Mouse (Mus musculus) left cerebral cortex, postnatal 36 days (tissue): ENCODE measurements around the gene Mpnd. TPM values are rescaled to one million over a fixed set of nuclear protein-coding genes. Genes with fewer than 3 reads are reported as not detected.

Source experiments
- DNase-seq, 2 experiments: peaks; one replicate each; pipeline ENCODE4 v3.0.0; 2021 to 2022; ENCODE audit warnings: low spot score in 2 of 2, mixed read lengths in 1 of 2
- intact Hi-C: fragments of 180-260 bp; cut with DNase I; formaldehyde crosslinking; loops from one replicate; pipeline ENCODE4 v1.15.1; 2025
- total RNA-seq, 2 experiments: library from RNA; stranded (reverse); gene quantifications; 2 replicates each; pipeline ENCODE4 v1.2.3; 2021

Gene Mpnd
- total RNA-seq, 2 experiments from 2014 or later = 92.7 to 105 TPM

- intact Hi-C loops = loop anchor here (5.0 kb wide), 1 partner anchor 36 kb away; no protein-coding TSS in a partner anchor
- peak; percentile 74 for DNase-seq
Measured at GRCm38 (mm10) chr17:55976255-55976862, 29.2 kb upstream of the Mpnd start.

DNA sequence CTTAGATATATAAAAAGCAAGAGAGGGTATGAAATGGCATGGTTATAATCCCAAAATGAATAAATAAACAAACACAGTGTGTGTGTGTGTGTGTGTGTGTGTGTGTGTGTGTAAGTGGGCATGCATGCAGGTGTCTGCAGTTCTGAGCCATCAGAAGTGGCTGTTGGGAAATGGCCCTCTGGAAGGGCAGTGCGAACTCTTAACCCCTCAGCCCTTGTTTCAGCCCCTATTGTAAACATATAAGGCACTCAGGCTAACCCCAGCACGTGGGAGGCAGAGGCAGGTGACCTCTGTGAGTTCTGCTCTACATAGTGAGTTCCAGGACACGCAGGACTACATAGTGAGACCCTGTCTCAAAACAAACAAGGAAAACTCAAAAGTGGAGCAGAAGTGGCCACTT lies 28.2 kb upstream of the Mpnd start:
- intact Hi-C loops = loop anchor here (5.0 kb wide), 1 partner anchor 35 kb away; no protein-coding TSS in a partner anchor
- DNase-seq = no peak

DNA sequence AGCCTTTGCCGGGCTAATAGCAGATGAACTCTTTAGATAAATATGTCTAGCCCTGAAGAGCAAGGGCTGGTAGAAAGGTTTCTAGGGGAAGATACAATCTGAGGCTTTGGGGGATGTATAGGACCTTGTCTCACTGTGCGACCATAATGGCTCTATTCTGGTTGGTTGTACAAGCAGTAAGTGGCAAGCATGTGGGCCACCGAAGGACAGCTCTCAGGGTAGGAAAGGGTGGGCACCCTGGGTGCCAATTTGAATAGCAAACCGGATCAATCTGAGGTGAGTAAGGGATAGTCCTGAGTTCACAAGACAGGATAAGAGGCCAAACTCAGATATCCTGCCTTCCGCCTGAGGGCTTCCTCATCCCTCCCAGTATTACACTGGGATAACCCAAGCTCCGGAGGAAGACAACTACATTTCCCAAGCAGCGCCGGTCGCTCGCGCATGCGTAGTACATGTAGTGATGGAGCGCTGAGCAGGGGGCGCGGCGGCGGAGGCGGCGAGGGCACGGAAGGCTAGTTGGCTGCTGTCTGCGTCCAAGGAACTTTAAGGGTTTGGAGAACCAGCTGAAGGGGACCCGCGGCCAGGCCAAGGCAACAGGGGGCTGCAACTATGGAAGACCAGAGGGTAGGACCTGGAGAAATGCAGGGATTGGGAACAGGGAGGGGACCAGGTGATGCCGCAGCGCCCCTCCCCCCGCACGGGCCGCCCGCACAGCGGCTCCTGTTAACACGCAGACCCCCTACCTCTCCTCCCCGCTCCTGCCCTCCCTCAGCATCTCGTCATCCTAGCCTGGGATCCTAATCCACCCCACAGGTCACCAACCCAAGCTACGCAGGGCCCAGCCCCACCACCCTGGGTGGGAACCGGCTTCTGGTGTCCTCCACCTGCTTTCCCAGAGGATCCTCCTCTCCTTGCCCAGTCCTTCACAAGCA lies 19.2 kb upstream of the Mpnd start, which contains the start of gene Fsd1:
Fsd1 (plus strand) TSS at position 480 of the 932 bp plus-strand sequence.
- intact Hi-C loops = no loop called here
- DNase-seq = peak; percentile 83 to 86

DNA sequence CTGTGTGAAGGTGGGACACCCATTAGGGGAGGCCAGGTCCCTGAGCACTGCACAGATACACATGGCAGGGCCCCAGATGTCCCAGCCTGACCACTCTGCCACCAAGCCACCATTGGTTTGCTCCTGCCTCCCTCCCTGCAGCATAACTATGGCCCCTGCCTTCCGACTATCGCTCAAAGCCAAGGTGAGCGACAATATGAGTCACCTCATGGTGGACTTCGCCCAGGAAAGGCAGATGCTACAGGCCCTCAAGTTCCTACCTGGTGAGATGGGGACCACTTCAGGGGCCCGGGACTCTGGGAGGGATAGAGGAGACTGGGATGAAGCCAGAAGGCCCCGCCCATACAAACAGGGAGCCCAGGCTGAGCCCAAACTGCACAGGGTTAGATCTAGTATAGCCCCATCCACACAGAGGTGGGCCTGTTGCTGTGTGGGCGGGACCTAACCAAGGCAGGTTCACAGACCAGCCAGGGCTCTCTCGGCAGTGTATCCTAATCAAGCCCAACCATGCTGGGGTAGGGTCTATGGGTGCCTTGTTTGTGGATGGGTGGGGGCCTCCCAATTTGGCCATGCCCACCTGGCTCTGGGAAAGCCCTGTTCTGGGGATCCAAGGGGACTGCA lies 15.1 kb upstream of the Mpnd start:
- intact Hi-C loops = no loop called here
- no peak for DNase-seq

DNA sequence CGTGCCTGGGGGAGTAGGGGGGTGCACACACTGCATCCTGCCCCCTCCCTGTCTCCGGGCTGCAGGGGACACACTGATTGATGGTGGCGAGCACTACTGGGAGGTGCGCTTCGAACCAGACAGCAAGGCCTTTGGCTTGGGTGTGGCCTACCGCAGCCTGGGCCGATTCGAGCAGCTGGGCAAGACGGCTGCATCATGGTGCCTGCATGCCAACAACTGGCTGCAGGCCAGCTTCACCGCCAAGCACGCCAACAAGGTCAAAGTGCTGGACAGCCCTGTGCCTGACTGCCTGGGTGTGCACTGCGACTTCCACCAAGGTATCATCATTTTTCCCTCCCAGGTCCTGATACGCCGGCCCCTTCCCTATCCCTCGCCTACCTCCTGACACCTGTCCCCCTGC lies 9.5 kb upstream of the Mpnd start:
- no peak for DNase-seq

DNA sequence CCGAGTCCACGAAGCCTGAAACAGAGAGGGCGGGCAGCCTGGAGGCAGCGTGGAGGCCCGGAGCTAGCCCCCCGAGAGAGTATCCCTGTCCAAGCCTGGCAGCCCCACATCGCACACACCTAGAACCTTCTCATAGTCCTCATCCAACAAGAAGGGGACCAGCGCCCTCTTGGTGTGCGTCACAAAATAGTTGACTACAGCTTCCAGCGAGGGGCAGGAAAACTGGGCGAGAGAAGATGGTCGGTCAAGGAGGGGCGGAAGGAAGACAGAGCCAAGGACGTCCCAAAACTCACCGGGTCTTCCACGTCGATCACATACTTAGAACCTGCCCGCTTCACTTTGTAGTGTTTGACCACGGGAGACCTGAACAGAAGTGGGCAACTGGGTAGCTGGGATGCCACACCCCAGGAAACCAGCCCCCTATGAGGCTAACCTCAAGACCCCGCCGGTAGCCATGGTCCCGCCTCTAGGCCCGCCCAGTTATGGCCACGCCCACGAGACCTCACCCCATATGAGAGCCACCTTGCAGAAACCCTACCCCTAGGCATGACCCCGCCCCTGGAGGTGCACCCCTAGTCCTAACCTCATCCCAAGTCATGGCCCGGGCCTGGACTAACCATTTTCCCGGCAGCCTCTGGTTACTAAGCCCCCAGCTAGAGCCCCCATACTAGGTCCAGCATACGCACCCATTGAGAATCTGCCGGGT lies 5.6 kb upstream of the Mpnd start:
- intact Hi-C loops = no loop called here
- DNase-seq = no peak

More for the DNA sequence above, 9.5 kb upstream of the Mpnd start:
- intact Hi-C loops = no loop called here

DNA sequence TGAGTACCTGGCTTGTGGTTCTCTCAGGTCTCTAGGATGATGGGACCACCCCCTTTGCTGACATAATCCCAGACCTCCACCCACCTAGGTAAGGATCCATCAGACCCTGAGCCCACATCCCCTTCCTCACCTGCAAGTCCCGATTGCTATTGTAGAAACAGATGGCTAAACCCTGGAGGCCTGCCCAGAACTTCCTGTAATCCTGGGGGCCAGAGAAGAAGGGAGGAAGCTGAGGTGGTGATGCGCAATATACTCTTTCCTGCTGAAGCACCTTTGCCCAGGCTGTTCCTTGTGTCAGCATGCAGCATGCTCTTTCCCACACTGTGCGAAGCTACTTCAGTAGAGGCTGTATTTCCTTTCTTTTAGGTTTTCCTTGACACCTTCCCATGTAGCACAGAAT lies 2.5 kb upstream of the Mpnd start:
- intact Hi-C loops = no loop called here
- no peak for DNase-seq

DNA sequence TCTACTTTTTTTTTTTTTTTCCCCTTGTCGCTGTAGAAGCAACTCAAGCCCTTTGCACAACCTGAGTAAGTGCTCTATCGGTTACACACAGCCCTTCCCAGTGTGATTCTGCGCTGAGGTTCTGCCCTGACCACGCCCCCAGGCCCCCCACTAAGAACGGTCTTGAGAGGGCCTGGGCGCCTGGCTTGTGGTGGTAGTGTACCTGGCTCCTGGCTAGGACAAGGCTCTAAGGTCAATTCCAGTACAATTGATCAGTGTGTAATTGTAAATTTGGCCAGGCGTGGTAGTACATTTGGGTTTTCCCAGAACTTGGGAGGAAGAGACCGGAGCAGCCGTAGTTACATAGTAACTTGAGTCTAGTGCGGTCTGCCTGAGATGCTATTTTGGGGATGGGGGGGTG lies 1.4 kb downstream of the Mpnd start:
- DNase-seq = no peak
- intact Hi-C loops = no loop called here

- DNase-seq = no peak
- intact Hi-C loops = loop anchor here (2.0 kb wide), 1 partner anchor 49 kb away; the partner anchor contains the start of gene Yju2
Measured at GRCm38 (mm10) chr17:56007444-56008355, 2.2 kb downstream of the Mpnd start.

- peak; percentile 91 to 93 for DNase-seq
- intact Hi-C loops = loop anchor here (2.0 kb wide), 1 partner anchor 50 kb away; the partner anchor contains the start of gene Yju2
Measured at GRCm38 (mm10) chr17:56008356-56009087, 3.0 kb downstream of the Mpnd start.

DNA sequence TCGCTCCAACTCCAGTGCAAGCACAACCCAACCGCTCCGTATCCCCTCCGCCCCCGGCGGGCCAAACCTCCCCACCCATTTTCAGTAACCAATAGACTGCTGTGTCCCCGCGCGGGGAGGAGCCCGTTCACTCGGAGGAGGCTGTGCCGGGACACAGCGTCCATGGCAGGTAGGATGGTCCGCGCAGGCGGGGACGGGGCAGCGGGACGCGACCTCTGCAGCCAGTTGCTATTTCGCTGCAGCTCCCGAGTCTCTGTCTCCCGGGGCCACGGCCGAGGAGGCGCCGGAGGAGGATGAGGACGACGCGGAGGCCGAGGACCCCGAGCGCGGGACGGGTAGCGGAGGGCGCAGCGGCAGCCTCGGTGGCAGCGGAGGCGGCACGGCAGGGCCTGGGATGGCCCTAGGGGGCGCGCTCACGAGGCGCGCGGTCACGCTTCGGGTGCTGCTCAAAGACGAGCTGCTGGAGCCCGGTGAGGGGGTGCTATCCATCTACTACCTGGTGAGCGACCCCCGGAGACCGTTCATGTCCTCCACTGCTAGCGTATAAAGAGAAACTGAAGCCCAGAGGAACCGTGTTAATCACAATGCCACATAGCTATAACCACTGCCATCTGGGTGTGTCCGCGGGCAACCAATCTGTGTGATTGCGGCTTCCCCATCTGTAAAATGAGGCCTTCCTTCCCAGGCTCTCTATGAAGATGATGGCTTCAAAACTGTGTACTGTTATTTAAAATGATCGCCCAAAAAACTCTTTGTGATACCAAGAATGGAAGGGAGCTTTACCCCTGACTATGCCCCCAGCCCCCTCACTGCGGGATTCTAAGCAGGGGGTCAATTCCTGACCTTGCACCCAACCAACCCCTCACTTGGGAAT lies 3.8 kb downstream of the Mpnd start:
- peak; percentile 92 to 93 for DNase-seq
- intact Hi-C loops = loop anchor here (2.0 kb wide), 1 partner anchor 51 kb away; the partner anchor contains the start of gene Yju2

DNA sequence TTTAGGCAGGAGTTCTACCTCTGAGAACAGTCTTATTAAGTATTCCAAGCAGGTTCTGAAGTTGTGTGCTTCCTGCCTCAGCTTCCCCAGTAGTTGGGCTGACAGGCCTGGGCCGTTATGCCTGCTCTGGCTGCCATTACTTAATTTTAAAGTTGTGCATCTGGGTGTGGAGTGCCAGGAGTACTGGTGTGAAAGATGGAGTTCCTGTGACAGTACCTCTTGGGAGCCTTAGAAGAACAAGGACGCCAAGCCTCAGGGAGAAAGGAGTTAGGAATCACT lies 4.4 kb downstream of the Mpnd start:
- intact Hi-C loops = loop anchor here (2.0 to 5.0 kb wide), 2 partner anchors 33 to 51 kb away; partner anchors contain the start of gene Yju2
- no peak for DNase-seq

DNA sequence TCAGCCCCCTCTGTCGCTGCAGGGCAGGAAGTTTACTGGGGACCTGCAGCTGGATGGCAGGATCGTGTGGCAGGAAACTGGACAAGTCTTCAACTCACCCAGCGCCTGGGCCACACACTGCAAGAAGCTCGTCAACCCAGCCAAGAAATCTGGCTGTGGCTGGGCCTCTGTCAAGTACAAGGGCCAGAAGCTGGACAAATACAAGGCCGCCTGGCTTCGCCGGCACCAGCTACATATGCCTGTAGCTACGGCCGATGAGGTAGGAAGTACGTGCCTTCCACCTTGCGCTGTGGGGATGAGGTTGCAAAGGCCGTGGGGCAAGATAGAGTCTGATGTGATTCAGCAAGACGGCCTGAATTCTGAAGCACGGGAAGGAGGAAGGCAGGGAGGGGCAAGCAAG lies 4.7 kb downstream of the Mpnd start:
- no peak for DNase-seq
- intact Hi-C loops = loop anchor here (5.0 kb wide), 1 partner anchor 33 kb away; no protein-coding TSS in a partner anchor

GRCm38 (mm10) chr17:56010681-56011080 lies 5.2 kb downstream of the Mpnd start:
- intact Hi-C loops = loop anchor here (5.0 kb wide), 1 partner anchor 33 kb away; no protein-coding TSS in a partner anchor
- DNase-seq = peak; percentile 64 to 75

DNA sequence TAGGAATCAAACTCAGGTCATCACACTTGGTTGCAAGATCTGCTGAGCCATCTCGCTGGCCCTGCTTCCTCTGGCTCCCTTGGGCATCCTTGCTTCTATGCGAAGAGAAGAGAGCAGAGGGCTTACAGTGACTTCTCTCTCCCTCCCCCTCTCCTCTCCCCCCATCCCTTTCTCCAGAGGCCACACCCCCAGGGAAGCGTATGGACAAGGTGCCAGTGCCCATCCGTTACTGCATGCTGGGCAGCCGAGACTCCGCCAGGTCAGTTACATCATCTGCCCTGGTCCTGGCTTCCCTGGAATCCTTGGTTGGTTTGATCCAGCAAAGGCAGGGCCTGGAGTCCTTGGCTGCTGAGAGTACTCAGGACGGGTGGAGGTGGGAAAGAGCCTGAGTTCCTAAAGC lies 5.9 kb downstream of the Mpnd start:
- intact Hi-C loops = loop anchor here (5.0 kb wide), 1 partner anchor 34 kb away; no protein-coding TSS in a partner anchor
- DNase-seq = no peak

- no peak for DNase-seq
Measured at GRCm38 (mm10) chr17:56015293-56015692, 9.8 kb downstream of the Mpnd start.

GRCm38 (mm10) chr17:56016382-56016781 lies 10.9 kb downstream of the Mpnd start:
- intact Hi-C loops = no loop called here
- no peak for DNase-seq

More at GRCm38 (mm10) chr17:56015293-56015692, 9.8 kb downstream of the Mpnd start:
- intact Hi-C loops = no loop called here
